Mouse (Mus musculus) cerebellum, adult 9-11 months (tissue): ENCODE measurements around the gene Triobp.
"Not testable (repeated sequence)": the region's sequence is repeated elsewhere in the genome, so short reads cannot be mapped to it uniquely, and the experiment has no call there.

ENCODE experiments used
- DNase-seq: peaks from one replicate; pipeline ENCODE4 v3.0.0; 2022

Gene Triobp

GRCm38 (mm10) chr15:79031908-79032307, 84.4 kb downstream of the Triobp start:
- DNase-seq: not testable (repeated sequence)

GRCm38 (mm10) chr15:79037913-79038328, 90.4 kb downstream of the Triobp start:
- DNase-seq: peak; percentile 75

GRCm38 (mm10) chr15:79038331-79038730, 90.8 kb downstream of the Triobp start:
- DNase-seq: no peak

- peak; percentile 74 for DNase-seq
Observed at GRCm38 (mm10) chr15:79038853-79039252, 91.3 kb downstream of the Triobp start.

- DNase-seq: no peak
Observed at GRCm38 (mm10) chr15:79040501-79041416, 93.2 kb downstream of the Triobp start.

- DNase-seq: no peak
Observed at GRCm38 (mm10) chr15:79041585-79041984, 94.1 kb downstream of the Triobp start, which contains the start of gene Galr3. Gene Galr3 (plus strand): TSS chr15:79041885.

- DNase-seq: no peak
Observed at GRCm38 (mm10) chr15:79042721-79043491, 95.4 kb downstream of the Triobp start.

- no peak for DNase-seq
Observed at GRCm38 (mm10) chr15:79044837-79045236, 97.3 kb downstream of the Triobp start.

- no peak for DNase-seq
Observed at GRCm38 (mm10) chr15:79048186-79048585, 100.7 kb downstream of the Triobp start.

- DNase-seq: no peak
Observed at GRCm38 (mm10) chr15:79050160-79050845, 102.8 kb downstream of the Triobp start.

GRCm38 (mm10) chr15:79050964-79051363, 103.4 kb downstream of the Triobp start:
- DNase-seq: no peak

GRCm38 (mm10) chr15:79051461-79052360, 104.2 kb downstream of the Triobp start:
- DNase-seq: no peak

GRCm38 (mm10) chr15:79052366-79052765, 104.8 kb downstream of the Triobp start:
- no peak for DNase-seq
